Mouse (Mus musculus) 3T3-L1 (cell line): ENCODE data around the gene Pin1.

ENCODE experiments used
- DNase-seq: peaks from one replicate; pipeline ENCODE4 v3.0.0-alpha.2; 2015; ENCODE audit warnings: low read depth, low spot score

Pin1 gene

DNA sequence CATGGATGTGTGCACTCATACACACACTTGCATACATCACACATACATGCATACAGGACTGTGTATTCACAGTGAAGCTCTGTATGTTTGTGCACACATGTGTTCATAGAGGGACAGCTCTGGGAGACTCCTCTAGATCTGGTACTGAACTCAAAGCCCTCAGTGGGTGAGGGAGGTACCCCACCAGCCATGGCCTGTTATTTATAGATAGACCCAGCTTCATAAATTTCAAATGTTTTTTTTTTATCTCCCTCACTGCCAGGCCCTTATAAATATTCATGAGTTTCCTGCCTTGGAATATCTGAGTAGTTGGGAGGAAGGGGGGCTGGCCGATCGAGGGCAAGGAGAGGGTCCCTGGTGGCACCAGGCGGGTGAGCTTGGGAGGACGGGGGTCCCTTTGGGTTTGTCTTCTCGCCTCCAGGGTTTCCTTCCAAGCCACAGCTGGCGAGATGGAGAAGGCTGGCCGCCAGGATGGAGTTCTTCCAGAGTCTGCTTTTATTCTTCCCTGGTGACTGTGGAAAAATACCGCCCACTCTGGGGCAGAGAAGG lies 52.0 kb downstream of the Pin1 start:
- DNase-seq = no peak

DNA sequence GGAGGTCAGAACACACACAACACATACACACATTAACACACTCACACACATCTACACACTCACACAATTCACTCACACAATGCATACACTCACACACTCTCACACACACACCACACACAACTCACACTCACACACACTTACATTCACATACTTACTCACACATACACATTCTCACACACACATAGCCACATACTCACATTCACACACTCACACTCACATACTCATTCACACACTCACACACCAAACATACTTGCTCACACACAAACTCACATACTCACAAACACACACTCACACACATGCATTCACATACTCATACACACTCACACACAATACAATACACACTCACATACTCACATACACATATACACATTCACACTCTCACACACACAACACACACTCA lies 53.5 kb downstream of the Pin1 start:
- no peak for DNase-seq

DNA sequence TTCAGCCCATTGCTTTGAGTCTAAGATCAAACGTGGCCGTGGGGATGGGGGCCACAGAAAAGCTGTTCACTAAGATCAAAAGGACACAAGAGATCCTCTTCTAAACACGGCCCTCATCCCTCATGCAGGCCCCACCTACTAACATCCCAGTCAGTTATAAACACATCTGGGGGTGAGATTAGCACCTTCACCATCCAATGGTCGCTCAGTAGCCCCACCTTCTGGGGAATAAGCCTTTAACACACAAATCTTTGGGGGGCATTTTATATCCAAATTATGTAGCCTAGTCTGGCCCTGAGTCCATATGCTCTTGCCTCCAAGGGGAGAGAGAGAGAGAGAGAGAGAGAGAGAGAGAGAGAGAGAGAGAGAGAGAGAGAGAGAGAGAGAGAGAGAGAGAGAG lies 54.1 kb downstream of the Pin1 start:
- DNase-seq = no peak

DNA sequence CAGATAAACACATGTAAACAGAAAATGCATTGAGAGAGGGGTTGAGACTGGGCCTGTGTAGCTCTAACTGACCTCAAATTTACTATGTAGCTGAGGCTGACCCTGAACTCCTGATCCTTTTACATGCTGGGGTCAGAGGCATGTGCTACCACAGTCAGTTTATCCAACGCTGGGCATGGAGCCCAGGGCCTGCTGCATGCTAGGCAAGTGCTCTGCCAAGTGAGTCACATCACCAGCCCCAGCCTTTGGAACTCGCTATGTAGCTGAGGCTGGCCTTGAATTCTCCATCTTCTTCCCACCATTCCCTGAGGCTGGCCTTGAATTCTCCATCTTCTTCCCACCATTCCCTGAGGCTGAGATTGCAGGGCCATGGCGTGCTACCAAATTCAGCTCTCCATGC lies 58.6 kb downstream of the Pin1 start:
- peak; percentile 77 for DNase-seq

DNA sequence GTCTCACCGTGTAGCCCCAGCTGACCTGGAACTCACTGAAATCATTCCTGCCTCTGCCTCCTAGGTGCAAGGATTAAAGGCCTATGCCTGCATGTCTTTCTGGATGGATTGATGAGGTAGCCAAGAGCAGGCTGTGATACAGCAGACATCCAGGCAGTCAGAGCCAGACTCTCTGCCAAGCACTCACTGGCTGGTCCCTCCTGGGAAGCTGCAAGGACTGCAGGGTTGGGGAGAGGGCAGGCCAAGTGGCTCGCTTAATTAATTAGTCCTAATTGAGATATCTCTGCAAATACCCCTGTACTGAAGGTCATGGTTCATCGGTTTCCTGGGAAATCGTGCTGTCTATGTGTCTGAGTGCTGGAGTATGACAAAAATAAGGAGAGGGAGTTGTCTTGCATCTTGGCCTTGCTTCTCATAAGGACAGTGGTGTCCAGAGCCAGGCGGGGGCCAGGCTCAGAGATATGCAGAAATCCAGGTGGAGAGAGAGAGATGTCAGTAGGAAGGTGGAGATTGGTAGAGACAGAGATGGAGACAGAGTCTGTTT lies 61.1 kb downstream of the Pin1 start:
- no peak for DNase-seq

DNA sequence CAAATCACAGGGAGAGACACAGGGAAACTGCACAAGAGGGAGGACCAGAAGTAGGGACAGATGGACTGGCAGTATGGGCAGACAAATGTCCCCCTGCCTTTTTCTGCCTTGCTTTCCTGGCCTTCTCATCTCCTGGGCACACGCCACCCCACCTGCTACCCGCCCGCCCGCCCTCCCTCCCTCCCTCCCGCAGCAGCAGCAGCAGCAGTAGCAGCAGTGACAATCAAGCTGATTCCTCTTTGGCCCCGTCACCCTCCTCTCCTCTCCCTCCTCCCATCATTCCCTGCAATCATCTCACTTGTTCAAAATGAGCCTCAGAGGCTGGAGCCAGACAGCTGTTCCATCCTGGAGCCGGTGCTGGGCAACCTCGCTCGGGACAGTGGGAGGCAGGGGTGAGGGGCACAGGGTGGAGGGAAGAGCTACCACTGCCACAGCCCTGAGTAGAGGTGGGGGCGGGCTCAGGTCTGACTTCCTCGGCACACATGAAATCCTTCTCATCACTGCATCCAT lies 61.6 kb downstream of the Pin1 start:
- DNase-seq = no peak

DNA sequence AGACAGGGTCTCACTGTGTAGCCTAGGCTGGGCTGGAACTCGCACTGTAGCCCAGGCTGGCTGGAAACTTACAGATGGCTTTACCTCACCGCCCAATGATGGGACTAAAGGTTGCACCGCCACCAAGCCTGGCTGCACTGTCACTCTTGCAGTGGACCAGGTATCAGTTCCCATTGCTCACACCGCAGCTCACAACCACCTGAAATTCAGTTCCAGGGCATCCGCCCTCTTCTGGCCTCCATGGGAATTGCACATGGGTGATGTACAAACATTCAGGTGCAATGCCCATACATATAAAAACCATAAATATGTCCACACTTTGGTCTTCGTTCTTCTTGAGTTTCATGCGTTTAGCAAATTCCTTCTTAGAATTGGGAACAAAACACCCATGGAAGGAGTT lies 63.4 kb downstream of the Pin1 start:
- DNase-seq = no peak
